Mouse (Mus musculus) liver, embryonic 16.5 days (tissue): Measurements from ENCODE around the gene Wdr83. TPM values are rescaled to one million over a fixed set of nuclear protein-coding genes. Genes with fewer than 3 reads are reported as not detected.

Source experiments
- ATAC-seq: fragments of 200-750 bp; cut with Nextera tagmentation; 2 replicates; pipeline ENCODE4 v1.8.0; 2017; ENCODE audit warnings: low read depth, mild to moderate bottlenecking, moderate number of reproducible peaks, moderate library complexity
- H3K27ac ChIP-seq: fragments of 300-500 bp; sonication (generic); 2 replicates; pipeline ENCODE4 v1.5.1; 2014; ENCODE audit warnings: mild to moderate bottlenecking, low read length
- H3K27me3 ChIP-seq: fragments of 300-500 bp; sonication (generic); 2 replicates; pipeline ENCODE4 v1.6.1; 2014; ENCODE audit warnings: low read depth, low read length, mixed read lengths; ENCODE audit not compliant: control insufficient read depth, insufficient read depth
- H3K36me3 ChIP-seq: fragments of 300-500 bp; sonication (generic); 2 replicates; pipeline ENCODE4 v1.6.1; 2014; ENCODE audit warnings: mild to moderate bottlenecking; ENCODE audit not compliant: control insufficient read depth, insufficient read depth
- H3K4me1 ChIP-seq: fragments of 300-500 bp; sonication (generic); 2 replicates; pipeline ENCODE4 v1.6.1; 2014; ENCODE audit warnings: low read depth, low read length, mixed read lengths; ENCODE audit not compliant: control insufficient read depth
- H3K4me2 ChIP-seq: fragments of 300-500 bp; sonication (generic); 2 replicates; pipeline ENCODE4 v1.6.1; 2014; ENCODE audit warnings: low read depth, low read length, mixed read lengths
- H3K4me3 ChIP-seq: fragments of 300-500 bp; sonication (generic); 2 replicates; pipeline ENCODE4 v1.5.1; 2014; ENCODE audit warnings: low read depth, mild to moderate bottlenecking, low read length
- H3K9ac ChIP-seq: fragments of 300-500 bp; sonication (generic); 2 replicates; pipeline ENCODE4 v1.6.1; 2014; ENCODE audit warnings: low read depth, low read length
- H3K9me3 ChIP-seq: fragments of 300-500 bp; sonication (generic); replicated peaks from 2 replicates; pipeline ENCODE4 v1.6.1; 2016; ENCODE audit warnings: low read length; ENCODE audit not compliant: control insufficient read depth
- WGBS: fragments of 180-500 bp; shearing (Covaris S2); extraction: QIAGEN DNeasy Blood & Tissue Kit; methylation state at CpG from one replicate; pipeline ENCODE4 v1.1.7; 2014; ENCODE audit not compliant: insufficient replicate concordance; 5-methylcytosine and 5-hydroxymethylcytosine counted together
- polyA plus RNA-seq: library from polyadenylated mRNA; unstranded; fragments of >200 nt; fragmentation: Nextera tagmentation; extraction: Ambion mirVana; gene quantifications from 2 replicates; pipeline ENCODE4 v1.2.1, GENCODE M21; 2015

Wdr83 gene
- polyA plus RNA-seq, 1 experiment from 2014 or later = 22.0 TPM

DNA sequence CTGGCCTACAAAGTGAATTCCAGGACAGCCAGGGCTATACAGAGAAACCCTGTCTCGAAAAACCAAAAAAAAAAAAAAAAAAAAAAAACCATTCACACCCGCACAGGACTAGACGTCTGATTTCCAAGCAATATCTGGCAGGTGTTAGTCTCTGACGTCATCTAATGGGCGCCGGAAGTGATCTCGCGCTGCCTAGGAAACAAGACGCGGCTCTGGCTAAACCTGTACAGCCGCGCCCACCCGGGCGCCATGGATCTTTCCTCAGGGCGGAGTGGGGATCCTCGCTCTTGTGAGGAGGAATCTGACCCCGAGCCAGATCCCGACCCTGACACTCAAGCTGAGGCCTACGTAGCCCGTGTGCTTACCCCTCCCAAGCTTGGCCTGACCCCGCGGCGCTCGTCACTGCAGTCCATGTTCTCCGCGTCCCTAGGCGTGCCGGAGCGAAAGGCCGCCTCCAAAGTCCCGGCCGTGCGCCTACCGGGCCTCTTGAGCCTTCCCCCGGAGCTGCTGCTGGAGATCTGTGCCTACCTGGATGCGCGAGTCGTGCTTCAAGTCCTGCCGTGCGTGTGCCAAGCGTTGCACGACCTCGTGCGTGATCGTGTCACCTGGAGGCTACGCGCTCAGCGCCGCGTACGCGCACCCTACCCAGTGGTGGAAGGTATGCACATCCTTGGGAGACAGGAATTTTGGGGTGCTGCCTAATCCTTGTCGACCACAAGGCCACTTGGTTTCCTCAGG, 21.1 kb downstream of the Wdr83 start, which contains the start of gene Fbxw9:
Fbxw9 (plus strand) TSS at position 177 of the 738 bp plus-strand sequence.
- H3K4me2 ChIP-seq = peak within 1 kb of the TSS; percentile 94
- under 1% methylated on average over 52 of the region's 53 CpGs for WGBS
- H3K9ac ChIP-seq = peak within 1 kb of the TSS; percentile 68
- H3K4me3 ChIP-seq = peak within 1 kb of the TSS; percentile 82
- no peaks in the 10 kb centered on the region for H3K9me3 ChIP-seq
- peaks cover 10% of the 10 kb centered on the region for H3K4me1 ChIP-seq
- no peak within 1 kb of the TSS; the same call in 1 of the 2 replicates for H3K27ac ChIP-seq
- peaks cover 13% of the 10 kb centered on the region for H3K36me3 ChIP-seq
- no peaks in the 10 kb centered on the region for H3K27me3 ChIP-seq
- ATAC-seq = peak; percentile 84

DNA sequence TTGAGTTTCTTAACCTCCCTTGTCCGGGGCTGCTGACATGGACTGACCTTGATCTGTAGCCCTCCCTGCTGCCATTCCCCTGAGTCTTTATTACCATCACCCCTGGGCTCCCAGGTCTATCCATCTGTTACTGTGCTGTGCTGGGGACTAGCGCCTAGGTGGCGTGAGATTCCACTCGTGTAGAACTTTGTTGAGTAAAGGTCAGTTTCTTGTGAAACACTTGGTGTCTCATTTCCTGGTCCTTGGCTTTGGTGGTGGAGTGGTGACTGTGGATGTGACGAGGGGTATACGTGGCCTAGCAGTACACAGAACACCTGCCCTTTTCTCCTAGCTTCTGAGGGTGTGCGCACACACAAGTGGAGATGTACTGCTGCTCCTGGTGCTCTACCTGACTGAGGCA, 23.7 kb downstream of the Wdr83 start:
- Histone ChIP-seq H3K36me3 (peaks cover 40% of the 10 kb centered on the region), H3K4me3 (no peak overlapping the region), H3K4me2 (no peak overlapping the region), H3K27me3 (no peaks in the 10 kb centered on the region), H3K4me1 (peaks cover 10% of the 10 kb centered on the region), H3K9ac (no peak overlapping the region), H3K9me3 (no peaks in the 10 kb centered on the region), H3K27ac (no peak overlapping the region)
- ATAC-seq = no peak
- WGBS = 66% methylated on average over 7 of the region's 7 CpGs

DNA sequence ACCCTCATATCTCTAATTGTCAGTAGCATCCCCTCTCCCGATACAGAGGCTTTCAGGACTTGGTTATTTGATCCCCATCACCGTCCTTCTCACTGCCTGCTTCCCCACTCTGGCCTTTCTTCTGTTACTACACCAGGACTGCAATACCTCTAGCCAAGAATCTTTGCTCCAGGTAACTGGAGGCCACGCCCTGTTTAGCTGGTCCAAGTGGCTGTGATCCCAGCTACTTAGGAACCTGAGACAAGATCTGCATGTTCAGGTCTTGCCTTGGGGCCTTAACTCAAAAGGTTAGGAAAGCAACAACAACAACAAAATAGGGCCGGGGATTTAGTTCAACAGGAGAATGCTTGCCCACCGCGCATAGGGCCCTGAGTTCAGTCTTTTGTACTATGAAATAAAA, 37.5 kb downstream of the Wdr83 start:
- Histone ChIP-seq H3K4me2 (no peak overlapping the region), H3K27me3 (no peaks in the 10 kb centered on the region), H3K4me3 (no peak overlapping the region), H3K27ac (no peak overlapping the region), H3K4me1 (peaks cover 18% of the 10 kb centered on the region), H3K9ac (no peak overlapping the region), H3K36me3 (peaks cover 75% of the 10 kb centered on the region), H3K9me3 (no peaks in the 10 kb centered on the region)
- ATAC-seq = no peak
- 80% methylated on average over 6 of the region's 6 CpGs for WGBS

DNA sequence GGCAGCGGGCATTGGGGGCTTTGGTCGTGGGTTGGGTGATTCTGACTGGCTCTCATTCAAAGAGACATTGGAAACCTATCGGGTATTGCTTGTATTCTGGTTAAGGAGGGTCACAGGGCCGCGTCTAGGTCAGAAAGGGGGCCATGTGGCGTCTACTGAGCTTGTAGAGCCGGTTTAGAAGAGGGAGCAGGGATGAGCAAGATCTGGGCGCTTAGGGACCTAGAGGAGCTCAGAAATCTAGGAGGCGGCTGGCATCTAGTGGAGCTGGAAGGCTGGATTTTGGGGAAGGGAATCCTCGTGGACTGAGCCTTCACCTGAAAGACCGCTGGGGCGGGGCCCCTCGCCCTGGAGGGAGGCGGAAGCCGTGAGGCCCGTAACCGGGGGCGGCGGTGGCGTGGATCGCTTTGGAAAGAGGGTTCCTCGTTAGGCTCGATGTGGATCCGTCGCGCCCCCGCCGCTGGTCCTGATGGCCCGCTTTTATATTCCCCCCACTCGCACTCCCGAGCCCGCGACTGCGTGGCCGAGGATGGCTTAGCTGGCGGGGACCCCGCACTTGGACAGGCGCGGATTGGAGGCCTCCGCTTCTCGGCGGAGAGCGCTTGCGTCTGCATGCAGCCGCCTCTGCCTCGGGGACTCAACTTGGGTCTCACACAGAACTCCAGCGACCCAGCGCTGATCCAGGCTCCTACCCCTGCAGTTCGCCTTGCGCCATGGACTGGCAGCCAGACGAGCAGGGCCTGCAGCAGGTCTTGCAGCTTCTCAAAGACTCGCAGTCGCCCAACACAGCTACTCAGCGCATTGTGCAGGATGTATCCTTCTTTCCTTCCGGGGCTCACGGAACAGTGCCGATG, 43.2 kb downstream of the Wdr83 start:
- Histone ChIP-seq H3K27ac (peak overlapping the region; percentile 97), H3K4me1 (peaks cover 51% of the 10 kb centered on the region), H3K9ac (peak overlapping the region; percentile 90), H3K4me2 (peak overlapping the region; percentile 90), H3K27me3 (no peaks in the 10 kb centered on the region), H3K4me3 (peak overlapping the region; percentile 76), H3K9me3 (no peaks in the 10 kb centered on the region), H3K36me3 (peaks cover 28% of the 10 kb centered on the region)
- ATAC-seq = peak; percentile 19
- WGBS = under 1% methylated on average over 50 of the region's 57 CpGs

DNA sequence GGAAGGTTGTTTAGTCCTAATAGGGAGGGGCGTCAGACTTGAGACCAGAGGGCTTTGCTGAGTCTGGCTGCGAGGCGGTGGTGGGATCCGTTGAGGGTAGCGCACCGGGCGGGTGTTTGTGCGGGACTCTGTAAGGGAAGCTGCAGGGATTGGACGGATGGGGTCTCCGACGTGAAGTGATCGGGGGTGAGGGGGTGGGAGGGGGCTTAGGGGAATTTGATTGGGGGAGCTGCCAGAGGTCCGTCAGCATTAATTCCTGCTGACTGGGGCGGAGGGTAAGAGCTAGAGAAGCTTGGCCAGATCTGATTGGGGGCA, 43.8 kb downstream of the Wdr83 start:
- H3K4me1 ChIP-seq = peaks cover 53% of the 10 kb centered on the region
- H3K36me3 ChIP-seq = peaks cover 31% of the 10 kb centered on the region
- H3K9ac ChIP-seq = peak overlapping the region; percentile 90
- no peaks in the 10 kb centered on the region for H3K9me3 ChIP-seq
- peak overlapping the region; percentile 90 for H3K4me2 ChIP-seq
- peak overlapping the region; percentile 97 for H3K27ac ChIP-seq
- no peaks in the 10 kb centered on the region for H3K27me3 ChIP-seq
- peak overlapping the region; percentile 76 for H3K4me3 ChIP-seq
- ATAC-seq = peak; percentile 9
- WGBS = 0% methylated on average over 14 of the region's 14 CpGs

DNA sequence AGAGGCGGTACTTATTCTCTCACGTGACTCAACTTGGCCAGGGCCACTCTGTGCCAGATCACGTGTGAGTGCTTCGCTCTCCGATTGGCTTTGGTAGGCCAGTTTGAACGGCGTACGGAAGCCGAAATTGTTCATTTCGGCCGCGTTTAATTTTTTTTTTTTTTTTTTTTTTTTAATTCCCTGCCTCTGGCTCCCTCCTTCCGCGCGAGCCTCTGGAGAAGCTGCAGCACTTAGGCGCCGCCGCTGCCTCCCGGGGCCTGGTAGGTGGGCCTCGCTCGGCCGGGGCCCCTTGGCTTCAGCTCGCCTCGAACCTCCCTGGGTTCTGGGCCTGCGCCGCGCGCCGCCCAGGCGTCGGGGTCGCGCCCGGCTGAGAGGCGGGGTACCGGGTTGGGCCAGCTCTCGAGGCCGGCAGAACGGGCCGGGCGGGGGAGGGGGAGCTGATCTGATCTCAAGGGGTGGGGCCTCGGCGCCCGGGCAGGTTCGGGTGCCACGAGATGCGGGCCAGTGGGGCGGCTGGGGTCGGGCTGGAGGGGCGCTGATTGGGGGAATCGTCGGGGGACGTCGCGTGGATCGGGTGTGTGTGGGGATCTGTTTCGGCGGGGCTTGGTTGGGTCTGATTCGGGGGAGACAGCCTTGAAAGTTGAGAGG, 44.3 kb downstream of the Wdr83 start, which contains the start of gene Tnpo2:
Tnpo2 (plus strand) TSS at position 198 of the 648 bp plus-strand sequence.
- peak within 1 kb of the TSS; percentile 97 for H3K27ac ChIP-seq
- peak; percentile 91 for ATAC-seq
- peak within 1 kb of the TSS; percentile 90 for H3K4me2 ChIP-seq
- under 1% methylated on average over 58 of the region's 59 CpGs for WGBS
- H3K9me3 ChIP-seq = no peaks in the 10 kb centered on the region
- peaks cover 53% of the 10 kb centered on the region for H3K4me1 ChIP-seq
- H3K27me3 ChIP-seq = no peaks in the 10 kb centered on the region
- peaks cover 33% of the 10 kb centered on the region for H3K36me3 ChIP-seq
- peak within 1 kb of the TSS; percentile 90 for H3K9ac ChIP-seq
- peak within 1 kb of the TSS; percentile 76 for H3K4me3 ChIP-seq

DNA sequence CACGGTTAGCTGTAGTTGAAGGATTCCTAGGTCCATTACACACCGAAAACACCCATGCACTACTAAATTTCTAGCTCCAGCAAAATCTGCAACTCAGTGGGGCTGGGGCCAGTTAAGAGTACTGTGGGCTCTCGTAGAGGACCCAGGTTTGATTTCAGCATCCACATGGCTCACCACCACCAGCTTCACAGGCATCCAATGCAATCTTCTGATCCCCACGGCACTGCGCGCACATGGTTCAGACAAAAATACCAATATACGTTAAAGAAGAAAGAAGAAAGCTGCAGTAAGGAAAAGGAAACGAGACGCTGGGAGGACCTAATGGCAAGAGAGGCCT, 44.8 kb downstream of the Wdr83 start:
- H3K4me2 ChIP-seq = peak overlapping the region; percentile 90

DNA sequence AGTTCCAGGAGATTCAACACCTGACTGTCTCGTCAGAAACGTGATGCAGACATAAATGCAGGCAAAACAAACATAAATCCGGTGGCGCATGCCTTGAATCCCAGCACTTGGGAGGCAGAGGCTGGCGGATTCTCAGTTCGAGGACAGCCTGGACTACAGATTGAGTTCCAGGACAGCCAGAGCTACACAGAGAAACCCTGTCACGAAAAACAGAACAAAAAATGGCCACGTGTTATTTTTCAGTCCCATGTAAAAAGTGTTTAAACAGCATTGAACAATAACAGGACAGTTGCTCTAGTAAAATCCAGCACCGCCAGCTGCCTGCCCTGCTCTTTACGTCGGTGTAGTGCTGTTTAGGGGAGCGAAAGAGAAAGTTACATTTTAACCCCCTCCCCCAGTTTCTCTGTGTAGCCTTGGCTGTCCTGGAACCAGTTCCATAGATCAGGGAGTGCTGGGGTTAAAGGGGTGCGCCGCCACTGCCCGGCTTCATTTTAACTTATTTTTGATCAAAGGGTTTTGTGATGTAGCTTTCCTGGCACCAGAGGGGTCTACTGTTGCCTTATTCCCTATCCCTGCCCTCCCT, 45.3 kb downstream of the Wdr83 start:
- Histone ChIP-seq H3K36me3 (peaks cover 33% of the 10 kb centered on the region), H3K27ac (peak overlapping the region; percentile 97), H3K4me2 (peak overlapping the region; percentile 90), H3K27me3 (no peaks in the 10 kb centered on the region), H3K4me1 (peaks cover 51% of the 10 kb centered on the region), H3K9ac (peak overlapping the region; percentile 82), H3K9me3 (no peaks in the 10 kb centered on the region), H3K4me3 (peak overlapping the region; percentile 76)
- WGBS = under 1% methylated on average over 15 of the region's 15 CpGs
- ATAC-seq = peak; percentile 16; the same call in 1 of the 2 replicates

More for the DNA sequence above, 44.8 kb downstream of the Wdr83 start:
- H3K27ac ChIP-seq = peak overlapping the region; percentile 97
- H3K27me3 ChIP-seq = no peaks in the 10 kb centered on the region
- H3K36me3 ChIP-seq = peaks cover 35% of the 10 kb centered on the region
- no peaks in the 10 kb centered on the region for H3K9me3 ChIP-seq
- peak; percentile 8 for ATAC-seq
- under 1% methylated on average over 9 of the region's 9 CpGs for WGBS
- peaks cover 53% of the 10 kb centered on the region for H3K4me1 ChIP-seq
- peak overlapping the region; percentile 82 for H3K9ac ChIP-seq
- peak overlapping the region; percentile 76 for H3K4me3 ChIP-seq
